Mouse (Mus musculus) C2C12 (cell line): ENCODE measurements around the gene Col11a2.

Source experiments
- CTCF ChIP-seq: IDR thresholded peaks from one replicate; pipeline ENCODE4 v1.5.1; 2011; ENCODE audit not compliant: control insufficient read depth, insufficient read depth, insufficient read length
- MAX ChIP-seq: IDR thresholded peaks from one replicate; pipeline ENCODE4 v1.6.1; 2011; ENCODE audit warnings: mild to moderate bottlenecking, control low read depth
- MYOD1 ChIP-seq: IDR thresholded peaks from one replicate; pipeline ENCODE4 v1.6.1; 2011; ENCODE audit warnings: low read depth; ENCODE audit not compliant: control insufficient read depth, insufficient read length
- USF1 ChIP-seq: IDR thresholded peaks from one replicate; pipeline ENCODE4 v1.6.1; 2011; ENCODE audit warnings: low read depth, mild to moderate bottlenecking, control low read depth, moderate library complexity

DNA sequence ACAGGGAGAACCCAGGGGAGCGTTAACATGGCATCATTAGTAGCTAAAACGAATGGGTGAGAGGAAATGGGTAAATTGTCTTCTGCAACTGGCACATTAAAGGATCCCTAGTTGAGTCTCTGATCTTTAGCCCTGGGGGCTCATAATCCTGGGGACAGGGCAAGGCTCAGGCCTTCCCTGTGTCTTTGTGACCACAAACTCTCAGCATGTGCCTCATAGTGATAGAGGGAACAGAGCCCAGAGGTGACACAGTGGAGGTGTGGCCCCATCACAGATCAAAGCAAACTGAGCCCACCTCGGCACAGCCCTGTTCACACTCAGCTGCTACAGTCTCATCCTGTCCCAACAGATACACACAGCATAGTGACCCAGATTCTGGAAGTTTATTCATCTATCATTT is 43.6 kb upstream of the Col11a2 start:
- no peak for TF ChIP-seq MAX
- TF ChIP-seq CTCF = no peak
- no peak for TF ChIP-seq MYOD1
- no peak for TF ChIP-seq USF1
